Mouse (Mus musculus) myocyte (in vitro differentiated cells): Measurements from ENCODE around the gene Prrt4. TPM values are rescaled to one million over a fixed set of nuclear protein-coding genes. Genes with fewer than 3 reads are reported as not detected.

Experiments
- H3K27me3 ChIP-seq: one replicate; pipeline ENCODE4 v1.6.1; 2011; ENCODE audit not compliant: control insufficient read depth, insufficient read depth, insufficient read length
- H3K36me3 ChIP-seq: one replicate; pipeline ENCODE4 v1.6.1; 2011; ENCODE audit not compliant: control insufficient read depth, insufficient read depth
- H3K4me2 ChIP-seq: one replicate; pipeline ENCODE4 v1.6.1; 2011; ENCODE audit warnings: low read depth, control low read depth
- H3K4me3 ChIP-seq: one replicate; pipeline ENCODE4 v1.5.1; 2011; ENCODE audit warnings: mild to moderate bottlenecking, control low read depth, moderate library complexity
- H3K79me2 ChIP-seq: one replicate; pipeline ENCODE4 v1.6.1; 2011; ENCODE audit not compliant: control insufficient read depth, insufficient read depth
- H3ac ChIP-seq: one replicate; pipeline ENCODE4 v1.6.1; 2011; ENCODE audit not compliant: control insufficient read depth, insufficient read length
- CEBPB ChIP-seq: IDR thresholded peaks from 2 replicates; pipeline ENCODE4 v1.6.1; 2011; ENCODE audit warnings: mild to moderate bottlenecking, moderate library complexity; ENCODE audit not compliant: poor library complexity, insufficient read depth, severe bottlenecking
- E2F4 ChIP-seq: IDR thresholded peaks from one replicate; pipeline ENCODE4 v1.6.1; 2011; ENCODE audit warnings: mild to moderate bottlenecking, control low read depth, moderate library complexity; ENCODE audit not compliant: insufficient read depth
- MAX ChIP-seq: IDR thresholded peaks from one replicate; pipeline ENCODE4 v1.6.1; 2011; ENCODE audit warnings: low read depth, mild to moderate bottlenecking, control low read depth
- MYOD1 ChIP-seq, 3 experiments: IDR thresholded peaks; one replicate each; pipeline ENCODE4 v1.6.1; 2011; ENCODE audit warnings: control low read depth in 2 of 3, low read depth in 2 of 3, mild to moderate bottlenecking in 2 of 3, moderate library complexity in 1 of 3; ENCODE audit not compliant: insufficient read length in 2 of 3, control insufficient read depth in 1 of 3
- MYOG ChIP-seq, 3 experiments: IDR thresholded peaks; one replicate each; pipeline ENCODE4 v1.6.1; 2011; ENCODE audit warnings: control low read depth in 2 of 3, low read depth in 2 of 3, mild to moderate bottlenecking in 2 of 3; ENCODE audit not compliant: insufficient read length in 2 of 3, control insufficient read depth in 1 of 3, insufficient read depth in 1 of 3
- POLR2A ChIP-seq: IDR thresholded peaks from one replicate; pipeline ENCODE4 v1.6.1; 2011; ENCODE audit warnings: low read depth, mild to moderate bottlenecking, control low read depth, moderate library complexity; ENCODE audit not compliant: insufficient read length
- POLR2AphosphoS2 ChIP-seq: IDR thresholded peaks from one replicate; pipeline ENCODE4 v1.6.1; 2011; ENCODE audit warnings: low read depth, control low read depth; ENCODE audit not compliant: insufficient read length
- REST ChIP-seq: IDR thresholded peaks from one replicate; pipeline ENCODE4 v1.6.1; 2011; ENCODE audit warnings: mild to moderate bottlenecking, control low read depth, moderate library complexity; ENCODE audit not compliant: insufficient read depth, insufficient read length
- SRF ChIP-seq: IDR thresholded peaks from one replicate; pipeline ENCODE4 v1.6.1; 2011; ENCODE audit warnings: low read depth; ENCODE audit not compliant: control insufficient read depth, insufficient read length
- TCF12 ChIP-seq: IDR thresholded peaks from one replicate; pipeline ENCODE4 v1.6.1; 2011; ENCODE audit warnings: mild to moderate bottlenecking, control low read depth; ENCODE audit not compliant: poor library complexity, insufficient read depth, severe bottlenecking
- TCF3 ChIP-seq: IDR thresholded peaks from one replicate; pipeline ENCODE4 v1.6.1; 2011; ENCODE audit warnings: low read depth, control low read depth; ENCODE audit not compliant: insufficient read length
- USF1 ChIP-seq: IDR thresholded peaks from one replicate; pipeline ENCODE4 v1.6.1; 2011; ENCODE audit warnings: low read depth, mild to moderate bottlenecking, control low read depth, moderate library complexity
- polyA plus RNA-seq: library from polyadenylated mRNA; unstranded; fragments of >200 nt; fragmentation: generic; extraction: Trizol; gene quantifications from one replicate; pipeline ENCODE4 v1.2.1, GENCODE M21; 2012; ENCODE audit warnings: missing spikeins

The Prrt4 gene
- polyA plus RNA-seq, 1 experiment = 0.37 TPM

DNA sequence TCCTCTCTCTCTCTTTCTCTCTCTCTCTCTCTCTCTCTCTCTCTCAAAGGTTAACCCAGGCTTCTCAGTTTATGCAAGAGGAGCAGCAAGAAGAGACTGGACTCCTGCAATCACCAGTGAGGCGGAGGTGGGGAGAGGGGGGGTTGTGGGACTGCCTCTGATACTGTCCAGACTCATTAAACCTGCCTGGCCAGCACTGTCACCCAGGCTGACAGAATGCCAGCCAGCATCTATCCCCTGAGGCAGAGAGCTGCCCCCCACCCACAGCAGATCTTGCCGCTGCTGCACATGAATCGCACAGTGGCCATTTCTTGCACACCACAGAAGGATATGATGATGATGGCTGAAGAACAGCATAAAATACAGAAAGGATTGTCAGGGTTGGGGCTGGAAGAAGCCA, 4.3 kb downstream of the Prrt4 start:
- H3ac ChIP-seq = no peak overlapping the region
- no peak overlapping the region for H3K4me3 ChIP-seq
- no peak overlapping the region for H3K4me2 ChIP-seq
- TF ChIP-seq CEBPB = no peak
- no peak for TF ChIP-seq TCF3
- no peak for TF ChIP-seq POLR2A
- no peak for TF ChIP-seq TCF12
- TF ChIP-seq USF1 = no peak
- TF ChIP-seq MYOD1 (IDR thresholded peaks at IDR 0.05; ENCODE audit: control insufficient read depth in 1 of 3, insufficient read length in 2 of 3, low read depth in 2 of 3) = no peak
- no peak for TF ChIP-seq SRF
- TF ChIP-seq POLR2AphosphoS2 = no peak
- no peak for TF ChIP-seq MAX
- no peak for TF ChIP-seq E2F4
- TF ChIP-seq MYOG (IDR thresholded peaks at IDR 0.05; ENCODE audit: control insufficient read depth in 1 of 3, insufficient read depth in 1 of 3, insufficient read length in 2 of 3, low read depth in 2 of 3) = no peak
- no peak for TF ChIP-seq REST
- peaks cover 77% of the 10 kb centered on the region for H3K27me3 ChIP-seq
- no peaks in the 10 kb centered on the region for H3K79me2 ChIP-seq
- no peaks in the 10 kb centered on the region for H3K36me3 ChIP-seq

DNA sequence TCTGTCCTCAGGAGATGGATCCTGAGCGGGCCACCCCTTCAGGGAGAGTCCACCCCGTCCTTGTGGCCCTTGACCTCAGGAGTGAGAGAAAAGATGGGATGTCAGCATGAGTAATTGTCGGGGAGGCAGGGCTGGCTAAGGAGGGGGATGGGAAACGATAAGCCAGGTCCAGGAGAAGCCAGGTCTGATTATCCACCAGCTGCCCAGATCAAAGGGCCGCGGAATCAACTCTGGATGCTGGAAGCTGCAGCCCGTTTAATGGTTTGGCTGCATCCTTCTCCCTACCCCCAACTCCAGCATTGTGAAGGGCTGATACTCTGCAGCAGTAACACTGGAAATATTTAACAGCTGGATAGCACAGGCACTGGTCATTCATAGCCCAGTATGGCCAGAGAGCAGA, 5.0 kb downstream of the Prrt4 start:
- H3K27me3 ChIP-seq = peaks cover 77% of the 10 kb centered on the region
- H3K4me3 ChIP-seq = no peak overlapping the region
- TF ChIP-seq TCF3 = no peak
- no peak for TF ChIP-seq MYOG (IDR thresholded peaks at IDR 0.05; ENCODE audit: control insufficient read depth in 1 of 3, insufficient read depth in 1 of 3, insufficient read length in 2 of 3, low read depth in 2 of 3)
- TF ChIP-seq CEBPB = no peak
- TF ChIP-seq POLR2A = no peak
- no peak for TF ChIP-seq TCF12
- TF ChIP-seq MAX = no peak
- TF ChIP-seq SRF = no peak
- TF ChIP-seq MYOD1 (IDR thresholded peaks at IDR 0.05; ENCODE audit: control insufficient read depth in 1 of 3, insufficient read length in 2 of 3, low read depth in 2 of 3) = no peak
- no peak for TF ChIP-seq POLR2AphosphoS2
- no peak for TF ChIP-seq USF1
- TF ChIP-seq REST = no peak
- TF ChIP-seq E2F4 = no peak

DNA sequence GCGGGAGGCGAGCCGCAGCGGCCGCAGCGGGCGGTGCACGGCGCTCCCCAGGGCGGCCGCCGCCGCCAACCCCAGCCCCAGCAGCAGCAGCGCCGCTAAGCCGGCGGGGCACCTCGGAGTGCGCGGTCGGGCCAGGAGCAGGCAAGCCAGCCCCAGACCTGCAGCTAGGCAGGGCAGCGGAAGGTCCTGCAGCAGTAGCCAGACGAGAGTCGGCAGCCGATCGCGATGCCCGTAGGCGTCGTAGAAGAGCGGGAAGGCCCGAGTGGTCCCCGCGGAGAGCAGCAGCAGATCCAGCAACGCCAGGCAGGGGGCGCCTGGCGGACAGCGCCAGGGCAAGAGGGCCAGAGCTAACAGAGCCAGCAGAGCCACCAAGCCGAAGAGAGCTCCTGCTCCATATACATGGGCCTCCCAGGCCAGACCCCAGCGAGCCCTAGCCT, 8.4 kb downstream of the Prrt4 start:
- Histone ChIP-seq H3K4me3 (no peak overlapping the region), H3K36me3 (no peaks in the 10 kb centered on the region), H3K4me2 (peak overlapping the region; percentile 73), H3K27me3 (peaks cover 50% of the 10 kb centered on the region), H3K79me2 (no peaks in the 10 kb centered on the region), H3ac (peak overlapping the region; percentile 31)
- TF ChIP-seq MYOD1 (IDR thresholded peaks at IDR 0.05; ENCODE audit: control insufficient read depth in 1 of 3, insufficient read length in 2 of 3, low read depth in 2 of 3) (peak in 1 of 3 experiments; percentile 6), REST (no peak)

More for the DNA sequence above, 5.0 kb downstream of the Prrt4 start:
- Histone ChIP-seq H3K36me3 (no peaks in the 10 kb centered on the region), H3K79me2 (no peaks in the 10 kb centered on the region), H3K4me2 (no peak overlapping the region), H3ac (no peak overlapping the region)

DNA sequence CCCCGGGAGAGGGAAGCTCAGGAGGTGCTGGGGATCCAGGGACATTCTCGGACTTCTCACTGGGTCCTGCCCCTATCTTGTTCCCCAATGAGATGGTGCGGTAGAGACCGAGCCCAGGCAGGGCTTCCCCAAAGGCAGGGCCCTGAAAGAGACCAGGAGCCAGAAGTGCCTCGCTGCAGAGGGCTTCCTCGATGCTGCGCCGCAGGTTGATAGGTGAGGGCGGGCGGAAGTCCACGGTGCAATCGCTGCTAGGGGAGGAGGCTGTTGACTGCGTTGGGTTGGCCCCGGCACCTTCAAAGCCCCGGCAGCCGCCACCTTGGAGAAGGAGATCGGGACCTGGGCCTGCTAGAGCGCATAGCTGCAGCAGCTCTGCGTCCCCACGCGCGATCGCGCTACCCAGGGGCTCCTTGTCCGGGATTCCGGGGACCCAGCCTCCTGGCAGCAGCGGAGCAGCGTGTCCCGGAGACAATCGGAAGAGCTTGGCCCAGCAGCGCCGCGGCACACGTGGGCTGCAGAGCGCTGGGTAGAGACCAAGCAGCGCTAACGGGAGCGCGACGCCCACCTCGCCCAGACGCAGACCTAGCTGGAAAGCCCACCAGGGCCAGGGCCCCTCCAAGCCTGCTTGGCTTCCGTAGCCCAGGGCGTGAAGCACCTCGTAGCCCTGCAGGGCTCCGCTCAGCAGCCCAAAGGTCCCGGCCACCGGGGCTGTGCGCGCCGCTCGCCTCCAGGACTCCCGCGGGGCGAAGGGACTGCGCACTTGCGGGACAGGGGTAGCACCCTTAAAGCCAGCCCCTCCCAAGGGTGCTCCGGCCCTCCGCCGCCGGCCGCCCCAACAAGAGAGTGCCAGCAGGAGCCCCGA, 9.1 kb downstream of the Prrt4 start:
- H3K4me3 ChIP-seq = no peak overlapping the region
- H3ac ChIP-seq = peak overlapping the region; percentile 31
- no peaks in the 10 kb centered on the region for H3K36me3 ChIP-seq
- TF ChIP-seq CEBPB (no peak), POLR2AphosphoS2 (no peak), SRF (no peak), MYOD1 (IDR thresholded peaks at IDR 0.05; ENCODE audit: control insufficient read depth in 1 of 3, insufficient read length in 2 of 3, low read depth in 2 of 3) (no peak), REST (no peak), E2F4 (no peak)
- H3K27me3 ChIP-seq = peaks cover 43% of the 10 kb centered on the region
- H3K4me2 ChIP-seq = peak overlapping the region; percentile 73
- no peaks in the 10 kb centered on the region for H3K79me2 ChIP-seq

DNA sequence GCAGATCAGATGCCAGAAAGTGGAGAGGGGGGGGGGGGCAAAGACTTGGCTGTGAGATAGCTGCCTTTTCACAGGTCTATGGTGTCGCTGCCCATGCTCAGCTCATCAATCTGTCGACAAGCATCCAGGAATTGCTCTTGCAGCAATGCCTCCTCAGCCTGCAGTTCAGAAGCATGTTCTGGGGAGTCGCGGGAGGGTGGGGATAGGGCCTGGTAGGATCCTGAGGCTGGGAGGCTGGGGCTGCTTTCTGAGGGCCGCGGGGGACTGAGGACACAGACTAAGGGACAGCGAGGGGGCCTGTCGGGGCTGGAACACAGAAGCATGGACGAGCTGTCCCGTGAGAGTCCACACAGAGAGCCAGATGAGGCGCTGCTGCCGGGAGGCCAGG, 9.7 kb downstream of the Prrt4 start:
- peaks cover 41% of the 10 kb centered on the region for H3K27me3 ChIP-seq
- no peak for TF ChIP-seq TCF3
- no peak for TF ChIP-seq E2F4
- no peak for TF ChIP-seq POLR2AphosphoS2
- TF ChIP-seq POLR2A = no peak
- TF ChIP-seq TCF12 = no peak
- TF ChIP-seq MYOG (IDR thresholded peaks at IDR 0.05; ENCODE audit: control insufficient read depth in 1 of 3, insufficient read depth in 1 of 3, insufficient read length in 2 of 3, low read depth in 2 of 3) = no peak
- TF ChIP-seq SRF = no peak
- TF ChIP-seq CEBPB = no peak
- no peak for TF ChIP-seq REST
- no peak for TF ChIP-seq MAX
- no peak for TF ChIP-seq USF1
- no peak for TF ChIP-seq MYOD1 (IDR thresholded peaks at IDR 0.05; ENCODE audit: control insufficient read depth in 1 of 3, insufficient read length in 2 of 3, low read depth in 2 of 3)

More for the DNA sequence above, 9.7 kb downstream of the Prrt4 start:
- H3K4me2 ChIP-seq = no peak overlapping the region
- no peak overlapping the region for H3K4me3 ChIP-seq
- H3K36me3 ChIP-seq = no peaks in the 10 kb centered on the region
- no peaks in the 10 kb centered on the region for H3K79me2 ChIP-seq
- no peak overlapping the region for H3ac ChIP-seq
